Mouse (Mus musculus) left cerebral cortex, adult 2 months (tissue): ENCODE data around the gene Atp6v0e2. TPM values are rescaled to one million over a fixed set of nuclear protein-coding genes. Genes with fewer than 3 reads are reported as not detected.
"Not testable (repeated sequence)": the region's sequence is repeated elsewhere in the genome, so short reads cannot be mapped to it uniquely, and the experiment has no call there.

Source experiments
- DNase-seq, 2 experiments: peaks; one replicate each; pipeline ENCODE4 v3.0.0; 2021 to 2022; ENCODE audit warnings: low spot score in 2 of 2, mixed read lengths in 1 of 2; ENCODE audit errors: extremely low spot score in 1 of 2
- H3K27ac ChIP-seq: fragments of 200-600 bp; 2 replicates; pipeline ENCODE4 v1.8.1; 2022
- H3K4me3 ChIP-seq: fragments of 200-600 bp; 2 replicates; pipeline ENCODE4 v1.8.1; 2022
- CTCF ChIP-seq: fragments of 200-600 bp; IDR thresholded peaks from 2 replicates; pipeline ENCODE4 v1.8.1; 2022; ENCODE audit warnings: antibody characterized with exemption, mild to moderate bottlenecking, moderate library complexity
- intact Hi-C: fragments of 180-260 bp; cut with DNase I; formaldehyde crosslinking; loops from one replicate; pipeline ENCODE4 v1.15.1; 2025
- long read RNA-seq, 2 experiments: library from polyadenylated mRNA; stranded (forward); transcript quantifications; one replicate each; pipeline ENCODE4 v2.0.0; 2021; ENCODE audit warnings: borderline mapping rate in 2 of 2
- total RNA-seq, 2 experiments: library from RNA; stranded (reverse); gene quantifications; 2 replicates each; pipeline ENCODE4 v1.2.3; 2021

Atp6v0e2 gene
- 100 to 1,000 TPM; 411 to 422 TPM for total RNA-seq
- long read RNA-seq, experiment 1, transcript Atp6v0e2-201 (4 exons, 1,789 nt) = major isoform, 368 of 406 reads
- long read RNA-seq, experiment 1, partial matches to known transcripts = 30 of 406 reads
- long read RNA-seq, experiment 1, other reads (novel, unspliced or antisense) = 4 of 406 reads
- long read RNA-seq, experiment 2, transcript Atp6v0e2-201 (4 exons, 1,789 nt) = major isoform, 260 of 287 reads
- long read RNA-seq, experiment 2, transcript Atp6v0e2-202 (3 exons, 1,612 nt) = minor isoform, 6 of 287 reads
- long read RNA-seq, experiment 2, partial matches to known transcripts = 19 of 287 reads
- long read RNA-seq, experiment 2, other reads (novel, unspliced or antisense) = 2 of 287 reads

DNA sequence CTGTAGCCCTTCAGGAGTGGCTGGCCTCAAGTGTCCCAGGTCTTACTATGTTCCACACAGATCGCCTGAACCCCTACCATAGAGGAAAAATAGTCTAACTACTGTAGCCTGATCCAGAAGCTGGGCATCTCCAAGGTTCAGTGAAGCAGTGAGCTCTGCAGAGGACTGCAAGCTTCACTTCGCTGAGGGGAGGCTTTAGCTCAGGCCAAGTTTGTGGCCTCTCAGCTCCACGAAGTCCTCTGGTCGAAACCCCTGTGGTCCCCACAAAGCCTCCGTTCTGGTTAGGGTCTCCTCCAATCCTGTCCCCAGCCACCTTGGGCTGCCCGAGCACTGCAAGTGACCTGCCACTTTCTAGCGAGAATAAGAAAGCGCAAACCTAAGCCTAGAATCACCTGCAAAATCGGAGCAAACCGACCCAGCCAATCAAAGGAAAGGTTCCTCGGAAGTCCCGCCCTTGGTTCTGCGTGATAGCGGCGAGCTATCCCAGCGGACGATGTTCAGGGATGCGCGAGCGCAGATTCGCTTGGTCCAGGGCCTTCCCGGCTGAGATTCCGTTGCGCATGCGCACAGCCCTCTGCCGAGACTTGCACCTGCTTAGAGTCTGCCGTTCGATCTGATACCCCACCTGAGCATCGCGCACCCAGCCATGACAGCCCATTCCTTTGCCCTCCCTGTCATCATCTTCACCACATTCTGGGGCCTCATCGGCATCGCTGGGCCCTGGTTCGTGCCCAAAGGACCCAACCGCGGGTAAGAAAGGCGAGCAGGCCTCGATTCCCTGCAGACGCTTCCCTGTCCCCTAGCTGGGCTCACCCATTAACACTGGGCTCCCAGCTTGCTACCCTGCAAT lies at the start of gene Atp6v0e2:
TSS of gene Atp6v0e2 (plus strand) at position 511 of the 850 bp plus-strand sequence.
- intact Hi-C loops = loop anchor here (1.0 to 5.0 kb wide), 4 partner anchors 17 to 360 kb away; partner anchors contain the start of genes Krba1, Lrrc61, Sspo and Zfp467
- Histone ChIP-seq H3K27ac (peak within 1 kb of the TSS; percentile 97), H3K4me3 (peak within 1 kb of the TSS; percentile 73)
- TF ChIP-seq CTCF = no peak; the same call in 1 of the 2 replicates
- DNase-seq = peak; percentile 91 to 92

DNA sequence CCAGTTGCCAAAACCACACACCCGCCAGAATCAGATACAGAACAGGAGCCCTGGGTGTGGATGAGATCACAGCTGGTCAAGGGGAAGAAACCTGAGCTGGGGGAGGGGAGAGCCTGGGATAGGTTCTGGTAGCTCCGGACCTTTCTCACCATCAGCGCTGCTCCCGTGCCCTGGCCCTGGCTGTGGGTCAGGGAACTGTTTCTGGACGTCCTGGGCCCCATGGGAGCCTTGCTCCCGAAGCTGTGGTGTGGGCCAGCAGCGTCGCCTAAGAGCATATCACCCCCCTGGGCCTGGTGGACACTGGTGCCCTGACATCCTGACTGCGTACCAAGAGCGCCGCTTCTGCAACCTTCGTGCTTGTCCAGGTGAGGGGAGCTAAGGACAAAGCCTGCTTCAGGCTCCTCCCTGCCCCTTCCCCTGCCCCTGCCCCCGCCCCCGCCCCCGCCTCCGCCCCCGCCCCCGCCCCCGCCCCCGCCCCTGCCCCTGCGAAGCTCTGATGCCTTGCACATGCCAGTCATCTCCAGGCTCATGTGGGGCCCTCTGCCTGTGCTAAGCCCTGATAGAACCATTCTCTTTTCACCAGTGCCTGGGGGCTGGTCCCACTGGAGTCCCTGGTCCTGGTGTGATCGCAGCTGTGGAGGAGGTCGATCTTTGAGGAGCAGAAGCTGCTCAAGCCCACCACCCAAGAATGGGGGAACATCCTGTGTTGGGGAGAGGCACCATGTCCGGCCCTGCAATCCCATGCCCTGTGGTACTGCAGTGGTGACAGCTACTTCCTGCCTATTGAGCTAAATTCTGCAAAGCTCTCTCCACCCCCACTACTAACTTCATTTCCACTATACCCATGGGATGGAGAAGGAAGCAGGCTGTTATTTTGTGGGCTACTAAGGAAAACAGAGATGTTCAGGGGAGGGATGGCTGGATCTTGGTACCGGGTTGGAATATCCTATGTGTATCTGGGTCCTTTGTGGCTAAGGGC lies 49.4 kb upstream of the Atp6v0e2 start:
- no peak for TF ChIP-seq CTCF
- intact Hi-C loops = no loop called here
- DNase-seq = no peak
- no peak overlapping the region for H3K27ac ChIP-seq
- H3K4me3 ChIP-seq = no peak overlapping the region

DNA sequence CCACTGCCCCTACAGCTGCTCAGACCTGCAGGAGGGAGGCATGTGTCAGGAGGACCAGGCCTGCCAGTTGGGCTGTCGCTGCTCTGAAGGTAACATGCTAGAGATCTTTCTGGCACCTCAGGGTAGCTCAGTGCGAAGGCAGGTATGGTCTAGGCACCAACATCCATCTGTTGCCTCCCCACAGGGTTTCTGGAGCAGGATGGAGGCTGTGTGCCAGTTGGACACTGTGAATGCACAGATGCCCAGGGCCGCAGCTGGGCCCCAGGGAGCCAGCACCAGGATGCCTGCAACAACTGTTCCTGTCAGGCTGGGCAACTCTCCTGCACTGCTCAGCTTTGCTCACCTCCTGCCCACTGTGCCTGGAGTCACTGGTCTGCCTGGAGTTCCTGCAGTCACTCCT lies 47.7 kb upstream of the Atp6v0e2 start:
- no peak overlapping the region for H3K27ac ChIP-seq
- TF ChIP-seq CTCF = no peak
- H3K4me3 ChIP-seq = no peak overlapping the region
- DNase-seq = no peak
- intact Hi-C loops = no loop called here

DNA sequence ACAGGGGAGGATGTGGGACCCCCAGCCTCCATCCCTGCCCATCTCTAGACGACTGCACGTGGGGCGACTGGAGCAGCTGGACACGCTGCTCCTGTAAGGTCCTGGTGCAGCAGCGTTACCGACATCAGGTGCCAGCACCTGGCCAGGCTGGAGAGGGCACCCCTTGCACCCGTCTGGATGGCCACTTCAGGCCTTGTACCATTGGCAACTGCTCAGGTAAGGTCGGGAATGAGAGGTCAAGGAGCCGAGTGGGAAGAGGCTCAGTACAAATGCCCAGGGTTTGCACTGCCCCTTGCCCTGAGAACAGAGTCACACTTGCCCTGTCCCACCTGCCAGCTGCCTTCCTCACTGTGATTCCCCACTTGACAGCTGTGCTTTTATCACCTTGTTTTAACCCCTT lies 46.1 kb upstream of the Atp6v0e2 start:
- intact Hi-C loops = no loop called here
- TF ChIP-seq CTCF = no peak
- DNase-seq = no peak
- H3K4me3 ChIP-seq = no peak overlapping the region
- no peak overlapping the region for H3K27ac ChIP-seq

DNA sequence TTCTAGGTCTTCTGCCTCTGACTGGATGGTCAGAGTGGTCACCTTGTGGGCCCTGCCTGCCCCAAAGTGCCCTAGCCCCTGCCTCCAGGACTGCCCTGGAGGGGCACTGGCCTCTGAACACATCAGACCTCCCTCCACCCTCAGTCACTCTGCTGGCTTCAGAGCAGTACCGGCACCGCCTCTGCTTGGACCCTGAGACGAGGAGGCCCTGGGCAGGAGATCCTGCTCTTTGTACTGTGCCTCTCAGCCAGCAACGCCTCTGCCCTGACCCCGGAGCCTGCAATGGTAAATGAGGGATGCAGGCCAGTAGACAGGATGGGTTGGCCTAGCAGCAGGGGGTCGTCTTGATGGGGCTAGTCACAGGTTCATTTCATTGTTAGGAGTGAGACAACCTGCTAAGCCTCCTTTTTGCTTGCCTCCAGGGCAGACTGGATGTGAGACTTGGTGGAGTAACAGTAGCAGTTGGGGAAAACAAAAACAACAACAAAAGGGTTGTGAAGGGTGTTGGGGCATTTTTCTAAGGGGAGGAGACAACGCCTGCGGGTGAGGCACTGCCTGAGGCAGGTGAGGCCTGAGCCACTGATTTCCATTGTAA lies 44.2 kb upstream of the Atp6v0e2 start:
- no peak for TF ChIP-seq CTCF
- intact Hi-C loops = no loop called here
- Histone ChIP-seq H3K27ac (no peak overlapping the region), H3K4me3 (no peak overlapping the region)
- no peak for DNase-seq

DNA sequence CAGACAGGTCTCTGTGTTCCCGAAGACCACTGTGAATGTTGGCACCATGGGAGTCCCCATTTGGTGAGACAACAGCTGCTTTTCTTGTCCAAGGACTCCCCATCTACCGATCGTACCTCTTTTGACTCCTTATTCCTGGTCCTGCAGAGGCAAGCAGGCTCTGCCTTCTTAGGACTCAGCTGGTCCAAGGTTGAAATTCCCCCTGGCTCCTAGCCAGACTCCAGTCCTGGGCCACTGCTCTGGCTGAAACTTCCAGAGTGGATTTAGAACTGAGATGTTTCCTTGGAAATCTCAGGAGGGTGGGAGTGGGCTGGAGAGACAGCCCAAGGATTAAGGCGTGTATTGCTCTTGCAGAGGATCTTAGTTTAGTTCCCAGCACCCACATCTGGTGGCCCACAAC lies 39.9 kb upstream of the Atp6v0e2 start:
- no peak overlapping the region for H3K27ac ChIP-seq
- no peak for DNase-seq
- no peak for TF ChIP-seq CTCF
- no peak overlapping the region for H3K4me3 ChIP-seq
- intact Hi-C loops = no loop called here

DNA sequence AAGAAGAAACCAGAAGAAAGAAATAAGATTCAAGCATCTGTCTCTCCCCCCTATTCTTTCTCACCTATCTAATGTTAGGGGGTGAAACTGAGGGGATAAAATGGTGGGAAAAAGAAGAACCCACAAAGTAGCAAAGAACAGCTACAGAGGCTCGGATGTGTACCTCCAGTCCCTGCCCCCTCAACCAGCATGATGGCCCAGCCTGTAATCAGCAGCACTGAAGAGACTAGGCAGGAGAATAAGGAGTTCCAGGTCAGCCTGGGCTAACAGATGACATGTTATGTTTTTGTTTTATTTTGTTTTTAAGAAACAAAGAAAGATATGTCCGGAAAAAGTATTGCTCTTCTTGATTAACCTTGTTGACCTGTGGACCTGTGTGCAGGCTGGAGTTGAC lies 33.6 kb upstream of the Atp6v0e2 start:
- H3K4me3 ChIP-seq = peak overlapping the region; percentile 59; the same call in 1 of the 2 replicates
- no peak for TF ChIP-seq CTCF
- DNase-seq = no peak
- peak overlapping the region; percentile 80 for H3K27ac ChIP-seq
- intact Hi-C loops = loop anchor here (2.0 kb wide), 1 partner anchor 59 kb away; the partner anchor contains the start of gene Zfp467

DNA sequence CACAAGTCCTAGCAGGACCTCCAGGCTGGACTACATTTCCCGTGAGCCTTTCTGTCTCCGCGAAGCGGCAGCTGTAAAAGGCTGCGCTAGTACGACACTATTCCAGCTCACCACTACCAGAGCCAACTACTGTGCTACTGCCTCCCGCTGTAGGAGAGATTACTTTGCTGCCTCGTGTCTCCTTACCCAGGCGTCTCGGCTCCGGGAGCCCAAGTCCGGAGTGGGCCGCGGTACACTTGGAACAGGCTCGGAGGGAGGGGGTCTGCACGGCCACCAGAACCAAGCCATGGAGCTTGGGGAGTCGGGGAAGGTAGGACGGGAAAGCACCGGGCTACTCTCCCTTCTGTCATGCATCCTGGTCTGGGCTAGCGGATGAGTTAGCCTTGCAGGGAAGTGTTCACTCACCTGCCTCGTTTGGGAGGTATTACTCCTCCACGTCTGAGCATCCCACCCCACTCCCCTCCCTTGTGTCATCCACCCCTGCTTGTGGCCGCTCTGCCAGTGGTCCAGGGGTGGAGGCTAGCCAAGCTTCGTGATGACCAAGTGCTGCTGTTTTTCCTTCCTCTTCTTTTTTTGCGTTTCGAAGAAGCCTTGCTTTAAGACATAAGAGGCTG lies 33.1 kb upstream of the Atp6v0e2 start:
- TF ChIP-seq CTCF = peak; percentile 14
- intact Hi-C loops = loop anchor here (2.0 kb wide), 1 partner anchor 60 kb away; the partner anchor contains the start of gene Zfp467
- peak overlapping the region; percentile 80 for H3K27ac ChIP-seq

DNA sequence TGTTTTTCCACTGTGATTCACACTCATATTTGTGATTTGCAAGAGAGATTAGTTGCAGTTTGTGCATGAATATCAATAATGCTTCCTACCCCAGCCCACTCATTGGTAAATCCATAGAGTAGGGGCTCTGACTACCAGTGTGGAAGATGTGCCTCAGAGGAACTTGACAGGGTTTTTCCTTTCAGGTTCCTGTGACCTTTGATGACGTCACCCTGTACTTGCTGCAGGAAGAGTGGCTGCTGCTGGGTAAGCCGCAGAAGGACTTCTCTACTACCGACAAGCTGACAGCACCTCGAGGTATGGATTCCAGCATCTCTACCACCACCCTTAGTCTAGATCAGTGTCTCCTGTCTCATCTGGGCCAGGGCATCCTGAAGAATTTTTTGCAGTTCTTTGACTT lies 29.3 kb upstream of the Atp6v0e2 start:
- intact Hi-C loops = no loop called here
- no peak for TF ChIP-seq CTCF

More for the DNA sequence above, 33.1 kb upstream of the Atp6v0e2 start:
- peak overlapping the region; percentile 59 for H3K4me3 ChIP-seq
- DNase-seq = peak; percentile 72 to 78

DNA sequence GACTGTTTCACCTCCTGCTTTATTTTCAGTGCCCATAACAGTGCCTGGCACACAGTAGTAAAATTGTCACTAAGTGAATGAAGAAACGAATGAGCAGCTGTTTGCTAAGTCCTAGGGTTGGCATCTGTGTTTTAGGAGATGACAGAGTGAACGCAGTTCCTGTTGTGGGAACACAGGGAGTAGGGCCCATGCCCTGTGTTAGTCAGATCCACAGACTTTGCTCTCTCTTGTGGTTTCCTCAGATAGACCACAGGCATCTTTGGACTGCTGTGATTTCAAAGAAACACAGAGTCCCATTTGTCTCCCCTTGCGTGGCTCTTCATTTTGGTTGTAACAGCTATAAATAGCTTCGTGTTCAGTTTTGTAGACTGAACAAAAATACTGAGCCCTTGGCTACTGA lies 27.0 kb upstream of the Atp6v0e2 start:
- Histone ChIP-seq H3K4me3 (no peak overlapping the region), H3K27ac (no peak overlapping the region)
- intact Hi-C loops = no loop called here
- no peak for DNase-seq
- no peak for TF ChIP-seq CTCF

More for the DNA sequence above, 29.3 kb upstream of the Atp6v0e2 start:
- Histone ChIP-seq H3K27ac (no peak overlapping the region), H3K4me3 (no peak overlapping the region)
- no peak for DNase-seq

DNA sequence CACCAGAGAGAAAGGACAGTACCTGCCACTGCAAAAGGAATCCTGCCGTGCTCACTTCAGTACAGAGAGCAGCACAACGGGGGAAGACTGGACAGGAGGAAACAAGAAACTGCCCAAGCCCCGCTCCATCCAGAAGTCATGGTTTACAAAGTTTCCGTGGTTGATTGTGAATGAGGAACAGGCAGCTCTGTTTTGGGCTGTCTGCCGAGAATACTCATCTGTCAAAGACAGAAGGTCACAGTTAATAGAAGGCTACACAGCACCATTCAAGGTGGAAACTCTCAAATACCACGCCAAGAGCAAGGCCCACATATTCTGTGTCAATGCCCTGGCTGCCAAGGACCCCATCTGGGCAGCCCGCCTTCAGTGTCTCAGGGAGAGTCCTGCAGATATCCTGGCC lies 25.6 kb upstream of the Atp6v0e2 start:
- TF ChIP-seq CTCF = no peak
- no peak for DNase-seq
- H3K4me3 ChIP-seq = no peak overlapping the region
- intact Hi-C loops = no loop called here
- no peak overlapping the region for H3K27ac ChIP-seq

DNA sequence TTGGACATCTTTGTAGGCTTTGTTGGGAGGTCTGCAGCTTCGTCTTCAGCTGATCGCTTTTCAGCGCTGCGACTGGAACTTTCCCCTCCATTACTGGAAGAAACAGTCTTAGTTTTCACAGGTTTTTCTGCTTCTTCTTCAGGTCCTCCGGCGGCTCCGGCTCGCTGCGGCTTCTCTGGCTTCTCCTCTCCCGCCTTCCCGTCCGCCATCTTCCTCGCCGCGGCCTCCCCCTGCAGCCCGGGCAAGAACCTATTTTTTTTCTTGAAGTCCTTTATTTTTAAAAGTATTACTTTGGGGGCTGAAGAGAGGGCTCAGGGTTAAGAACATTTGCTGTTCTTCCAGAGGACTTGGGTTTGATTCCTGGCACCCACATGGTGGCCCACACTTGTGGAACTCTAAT lies 12.5 kb upstream of the Atp6v0e2 start:
- intact Hi-C loops, H3K4me3 ChIP-seq, DNase-seq, H3K27ac ChIP-seq: not testable (repeated sequence)
